Mouse (Mus musculus) lung, postnatal 36 days (tissue): ENCODE measurements at regions not wholly inside any gene's neighbourhood (a gene's known extent, or its start where the extent isn't known, plus 50 kb on each side); places are given as distances from the start of the nearest gene placed in this dataset.

Experiments used
- DNase-seq: peaks from one replicate; pipeline ENCODE4 v3.0.0; 2022; ENCODE audit warnings: mixed read lengths

DNA sequence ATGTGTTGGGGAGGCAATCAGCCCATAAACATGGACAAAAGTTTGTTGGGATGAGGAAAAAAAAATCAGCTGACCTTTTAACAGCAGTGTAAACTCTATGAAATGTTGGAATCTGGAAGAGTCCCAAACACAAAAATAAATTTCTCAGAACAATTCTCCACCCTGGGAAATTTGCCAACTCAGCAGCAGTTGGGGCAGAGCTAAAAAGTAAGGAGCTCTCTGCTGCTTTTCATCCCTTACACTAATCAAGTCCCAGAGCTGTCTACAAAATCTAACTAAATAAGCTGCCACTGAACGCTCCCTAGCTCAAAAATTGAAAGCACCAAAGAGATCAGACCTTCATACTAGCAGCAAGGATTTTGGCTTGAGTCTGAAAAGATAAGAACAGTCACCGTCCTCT is 176.6 kb upstream of the Egflam start:
- peak; percentile 16 for DNase-seq

DNA sequence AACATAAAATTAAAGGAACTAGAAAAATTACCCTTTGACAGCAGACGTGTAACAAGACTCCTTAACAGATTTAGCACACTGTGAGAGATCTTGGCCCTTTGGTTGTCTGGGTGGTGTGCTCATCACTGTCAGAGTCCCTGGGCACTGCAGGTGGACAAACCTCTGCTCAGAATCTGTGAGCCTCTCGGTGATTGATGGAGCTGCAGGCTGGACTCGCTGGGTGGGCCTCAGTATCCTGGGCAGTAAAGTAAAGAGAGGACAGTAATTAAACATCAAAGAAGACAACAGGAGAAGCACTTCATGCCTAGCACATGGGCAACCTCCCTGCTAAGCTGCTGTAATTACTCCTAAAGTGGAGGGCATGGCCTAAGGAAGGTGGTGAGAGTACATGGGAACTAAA is 180.2 kb upstream of the Egflam start:
- no peak for DNase-seq

DNA sequence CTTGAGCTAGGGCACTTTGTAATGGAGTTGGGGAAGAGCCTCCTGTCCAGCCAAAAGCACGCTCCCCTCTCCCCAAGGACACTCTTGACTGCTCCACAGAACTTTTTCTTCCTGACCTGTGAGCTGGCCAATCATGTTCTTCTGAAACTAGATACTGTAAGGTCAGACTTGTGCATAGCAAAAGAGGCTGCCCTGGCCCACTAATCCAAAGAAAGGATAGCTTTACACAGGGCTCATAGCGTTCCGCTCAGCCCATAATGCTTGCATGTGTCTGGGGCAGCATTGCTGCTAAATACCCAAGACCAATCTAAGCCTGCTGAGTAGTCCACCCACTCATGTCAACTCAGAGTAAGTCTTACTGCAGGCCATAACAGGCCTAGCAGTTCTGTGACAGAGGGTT is 189.0 kb upstream of the Egflam start:
- DNase-seq: no peak

DNA sequence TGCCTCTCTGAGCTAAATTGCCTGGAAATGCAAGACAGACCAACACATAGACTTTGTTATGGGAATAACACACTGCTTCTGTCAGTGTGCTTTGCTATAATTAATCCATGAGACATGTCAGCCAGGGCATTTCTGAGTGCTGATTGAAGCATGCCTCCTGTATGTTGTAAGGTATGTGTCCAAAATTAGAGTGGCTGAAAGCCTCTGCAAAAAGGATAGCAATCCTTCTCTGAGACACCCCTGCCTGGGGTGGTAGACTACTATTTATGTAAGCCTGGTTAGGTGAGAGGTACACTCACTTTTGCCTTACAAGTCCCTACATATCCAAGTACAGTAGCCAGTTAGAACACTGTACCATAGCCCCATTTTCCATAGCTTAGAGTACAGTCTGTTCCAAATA is 193.3 kb upstream of the Egflam start:
- no peak for DNase-seq

DNA sequence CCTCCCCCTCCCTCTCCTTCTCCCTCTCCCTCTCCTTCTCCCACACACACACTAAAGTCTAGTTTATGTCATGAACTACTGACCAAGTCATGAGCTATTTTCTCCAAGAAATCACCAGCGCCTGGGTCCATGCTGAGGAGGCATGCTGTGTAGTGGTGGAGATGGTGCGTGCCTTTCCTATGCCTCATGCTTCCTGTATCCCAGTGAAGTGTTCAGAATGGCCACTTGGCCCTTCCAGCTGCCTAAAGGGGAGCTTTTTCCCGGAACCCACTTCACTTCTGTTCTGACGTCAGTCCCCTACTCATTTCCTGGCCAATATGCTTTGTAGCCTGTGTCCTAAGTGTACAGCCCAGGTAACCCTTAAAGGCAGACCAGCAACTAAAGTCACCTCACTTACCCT is 199.1 kb upstream of the Egflam start:
- peak; percentile 68 for DNase-seq

DNA sequence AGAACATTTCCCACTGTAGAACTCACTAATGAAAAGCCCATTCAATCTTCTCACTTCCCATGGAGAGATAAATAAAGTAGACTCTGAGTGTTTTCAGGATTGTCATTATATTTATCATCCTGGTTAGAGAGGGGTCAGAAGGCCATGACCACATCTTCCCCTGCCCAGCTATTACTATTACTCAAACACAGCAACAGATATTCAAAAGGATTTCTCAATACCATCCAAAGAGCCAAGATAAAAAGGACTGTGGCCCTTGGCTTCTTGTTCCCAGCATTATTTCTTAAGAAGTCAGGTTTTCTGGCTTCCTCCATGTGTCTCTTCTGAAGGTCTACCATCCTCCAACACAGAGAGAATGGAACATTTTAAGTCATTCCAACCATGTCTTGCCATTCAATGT is 199.6 kb upstream of the Egflam start:
- DNase-seq: no peak

DNA sequence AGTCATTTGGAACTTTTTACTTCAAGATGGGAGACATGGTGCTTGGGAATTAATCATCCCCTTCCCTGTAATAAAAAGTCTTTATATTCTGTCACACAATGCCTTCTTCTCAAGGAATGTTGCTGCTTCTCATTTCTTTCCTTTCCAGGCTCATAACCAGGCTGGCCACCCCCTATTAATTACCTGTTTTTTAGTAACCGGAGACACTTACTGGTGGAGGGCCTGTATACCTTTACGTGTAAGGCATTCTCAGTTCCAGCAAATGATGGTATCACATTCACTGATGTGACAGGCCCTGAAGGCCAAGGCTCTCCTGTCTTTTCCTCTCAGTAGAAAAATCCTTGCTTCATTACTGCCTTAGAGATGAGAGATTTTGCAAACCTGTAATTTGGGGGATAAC is 203.3 kb upstream of the Egflam start:
- DNase-seq: no peak

DNA sequence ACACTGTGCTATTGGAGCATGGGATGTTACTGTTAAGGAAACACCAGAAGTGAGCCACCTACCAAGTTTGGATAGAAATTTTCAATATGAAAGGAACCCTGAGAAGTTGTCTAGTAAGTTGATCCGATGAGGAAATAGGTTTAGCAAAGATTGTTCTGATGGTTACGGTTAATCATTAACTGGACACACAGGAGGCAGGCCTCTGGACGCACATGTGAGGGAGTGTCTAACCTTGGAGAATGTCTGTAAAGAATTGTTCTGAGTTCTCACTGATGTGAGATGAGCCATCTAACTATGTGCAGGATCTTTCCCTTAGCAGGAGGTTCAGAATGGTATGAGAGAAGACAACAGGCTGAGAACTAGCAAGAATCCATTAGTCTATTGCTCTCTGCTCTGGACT is 205.8 kb upstream of the Gdnf start:
- DNase-seq: no peak

DNA sequence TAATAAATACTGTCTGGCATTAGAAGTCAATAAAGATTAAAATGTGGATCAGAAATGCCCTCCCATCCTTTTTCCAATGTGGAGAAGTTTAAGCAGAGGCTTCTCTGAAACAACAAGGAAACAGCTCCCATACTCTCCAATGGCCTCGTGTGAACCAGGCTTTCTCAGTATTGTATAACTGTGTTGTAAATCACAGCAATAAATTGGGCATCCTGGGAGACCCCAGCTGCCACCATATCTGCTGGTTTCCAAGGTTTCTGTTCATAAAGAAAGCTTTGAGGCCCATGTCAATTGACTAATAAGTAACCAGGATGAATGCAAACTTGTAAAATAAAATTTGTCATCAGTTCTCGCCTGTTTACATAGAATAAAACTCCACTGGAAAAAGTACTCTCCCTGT is 192.7 kb upstream of the Gdnf start:
- no peak for DNase-seq

DNA sequence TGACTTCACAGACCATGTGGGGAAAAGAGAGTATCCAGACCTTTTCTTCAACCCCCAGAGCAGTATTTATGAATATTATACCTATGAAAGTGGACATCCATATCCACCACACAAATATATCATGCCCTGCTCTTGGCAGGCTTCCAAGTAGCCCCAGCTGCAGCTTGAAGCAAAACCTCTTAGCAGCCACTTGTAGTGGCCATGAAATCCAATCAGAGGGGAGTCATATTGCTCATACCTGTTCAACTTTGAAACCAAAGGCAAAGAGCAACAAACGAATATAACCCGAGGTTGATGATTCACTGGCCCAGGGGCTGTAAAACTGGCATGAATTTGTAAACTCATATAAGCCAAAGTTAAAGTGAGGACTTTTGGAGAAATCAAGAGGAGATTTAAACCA is 187.6 kb upstream of the Gdnf start:
- DNase-seq: no peak

DNA sequence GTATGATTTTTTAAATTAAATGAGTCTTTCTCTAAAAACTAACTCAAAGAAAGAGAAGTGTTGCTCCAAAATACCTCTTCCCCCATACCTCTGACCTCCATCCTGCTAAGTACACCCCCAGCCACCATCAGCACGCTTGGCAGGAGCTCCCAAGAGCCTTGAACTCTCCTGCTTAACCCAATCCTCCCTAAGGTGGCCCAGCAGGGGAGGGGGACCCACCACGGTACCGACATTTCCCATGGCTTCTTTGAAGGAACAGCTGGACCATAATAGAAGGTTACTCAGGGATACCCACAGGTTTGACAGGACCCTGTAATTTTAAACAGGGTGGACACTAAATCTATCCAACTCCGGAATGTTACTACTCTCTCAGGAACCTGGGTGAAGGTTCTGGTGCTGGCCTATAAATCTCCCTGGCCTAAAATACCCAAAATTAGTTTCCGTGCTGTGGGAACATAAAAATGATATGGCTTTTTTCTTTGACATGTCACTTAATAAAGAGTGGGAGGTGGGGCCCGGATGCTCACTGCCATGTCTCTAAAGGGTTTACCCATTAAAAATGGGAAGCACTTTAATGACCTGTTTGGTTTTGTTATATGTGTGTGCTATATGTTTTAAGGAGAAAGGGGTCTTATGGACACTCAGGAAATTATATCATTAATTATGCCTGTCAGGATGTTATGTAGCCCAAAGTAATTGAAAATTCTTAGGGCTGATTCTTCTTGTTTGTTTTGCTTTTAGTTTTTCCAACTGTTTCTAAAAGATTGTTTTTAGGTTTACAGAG is 185.8 kb upstream of the Gdnf start:
- no peak for DNase-seq

DNA sequence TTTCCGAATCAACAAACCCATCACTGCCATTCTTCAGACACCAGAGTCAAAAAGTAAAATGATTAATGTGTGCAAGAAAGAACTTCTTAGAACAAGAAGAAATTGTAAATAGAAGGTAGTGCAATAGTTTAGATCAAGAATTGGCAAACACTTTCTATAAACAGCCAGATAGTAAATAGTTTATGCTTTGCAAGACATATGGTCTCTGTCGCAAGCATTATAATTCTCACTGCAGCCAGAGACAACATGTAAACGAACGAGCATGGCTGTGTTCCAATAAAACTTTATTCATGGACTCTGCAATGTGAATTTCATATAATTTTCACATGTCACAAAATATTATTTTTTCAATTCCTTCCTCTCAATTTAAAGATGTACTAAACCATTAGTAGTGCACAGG is 180.8 kb upstream of the Gdnf start:
- DNase-seq: no peak

DNA sequence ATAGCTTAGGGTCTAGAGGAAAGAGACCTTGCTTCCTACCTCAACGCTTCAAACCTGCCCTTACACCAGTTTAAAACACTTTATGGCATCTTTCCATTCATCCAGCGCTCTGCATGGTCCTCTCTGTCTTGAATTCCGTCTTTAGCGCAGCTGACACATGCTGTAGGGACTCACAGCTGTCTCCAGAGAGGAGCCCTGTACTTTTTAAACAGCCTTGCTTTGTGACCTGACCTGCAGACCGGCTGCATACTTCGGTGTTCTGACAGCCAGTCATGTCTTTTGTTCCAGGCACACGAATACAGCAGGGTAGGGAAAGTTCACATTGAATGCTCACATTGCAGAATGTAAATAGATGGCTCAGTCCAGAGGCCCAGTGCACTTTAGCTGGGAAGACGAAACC is 175.4 kb upstream of the Gdnf start:
- DNase-seq: no peak

DNA sequence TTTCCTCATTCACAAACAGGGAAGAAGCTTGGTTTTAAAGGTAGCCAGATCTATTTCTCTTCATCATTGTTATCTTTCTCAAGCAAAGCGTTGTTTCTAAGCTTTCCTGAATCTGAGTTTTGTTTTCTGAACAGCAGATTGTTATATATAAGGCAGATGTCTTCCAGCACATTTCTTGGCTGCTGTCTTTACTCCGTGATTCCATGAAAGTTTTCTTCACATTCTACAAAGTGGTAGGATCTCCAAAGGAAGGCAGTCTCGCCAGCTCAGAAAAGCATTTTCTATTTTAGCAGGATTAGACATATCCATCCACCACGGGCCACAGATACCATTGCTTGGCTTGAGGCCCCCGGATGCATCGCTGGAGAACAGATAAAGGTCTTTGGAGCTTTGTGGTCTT is 171.2 kb upstream of the Gdnf start:
- DNase-seq: no peak

DNA sequence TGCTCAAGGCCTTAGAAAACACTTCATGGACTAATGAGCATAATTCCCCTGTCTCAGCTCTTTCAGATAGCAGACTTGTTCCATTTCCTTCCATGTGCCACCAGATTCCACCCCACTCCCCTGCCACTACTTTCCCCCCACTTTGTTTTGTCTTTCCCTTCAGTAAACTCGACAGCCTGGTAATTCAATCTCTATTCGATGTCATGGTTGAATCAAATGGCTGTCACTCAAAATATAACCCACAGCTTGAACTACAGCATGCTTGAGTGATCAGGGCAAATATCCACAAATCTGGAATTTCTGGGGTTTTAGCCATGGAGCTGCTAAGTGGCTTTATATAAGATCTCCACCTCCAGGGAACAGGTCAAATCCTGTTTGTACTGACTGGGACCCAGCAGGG is 168.6 kb upstream of the Gdnf start:
- DNase-seq: no peak

DNA sequence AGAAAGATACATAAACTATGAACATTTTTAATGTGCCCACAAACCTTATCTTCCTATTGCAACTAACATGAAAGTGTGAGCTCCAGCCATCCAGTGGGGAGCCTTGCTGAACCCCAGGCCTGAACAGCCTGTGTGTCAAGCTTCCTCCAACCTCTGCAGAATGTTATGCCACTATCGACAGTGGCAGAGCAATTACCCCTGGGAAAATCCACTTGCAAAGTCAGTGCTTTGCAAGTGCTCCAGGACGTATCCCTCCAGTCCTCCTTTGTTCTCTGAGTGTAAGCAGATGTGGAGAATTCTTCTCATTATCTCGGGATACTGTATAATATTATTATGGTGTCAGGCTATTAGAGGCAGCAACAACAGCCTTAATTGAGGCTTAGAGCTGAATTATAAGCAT is 159.9 kb upstream of the Gdnf start:
- no peak for DNase-seq

DNA sequence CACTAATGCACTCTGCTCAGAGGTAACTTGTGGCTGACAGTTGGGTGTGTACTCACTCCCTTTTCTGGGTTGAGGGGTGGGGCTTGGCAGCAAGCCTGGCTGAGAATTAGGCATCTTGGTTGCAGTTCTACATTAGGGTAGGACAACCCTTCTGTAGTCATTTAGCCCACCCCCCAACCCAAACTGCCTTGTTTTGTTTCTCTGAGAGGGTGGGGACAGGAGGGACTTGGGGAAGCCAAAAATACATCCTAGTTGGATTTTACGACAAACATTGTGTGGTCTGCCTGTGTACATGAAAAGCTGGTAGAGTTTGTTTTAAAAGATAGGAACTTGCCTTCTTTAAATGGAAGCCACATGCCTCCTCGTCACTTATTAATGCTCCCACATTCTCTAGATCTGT is 146.8 kb upstream of the Gdnf start:
- DNase-seq: no peak

DNA sequence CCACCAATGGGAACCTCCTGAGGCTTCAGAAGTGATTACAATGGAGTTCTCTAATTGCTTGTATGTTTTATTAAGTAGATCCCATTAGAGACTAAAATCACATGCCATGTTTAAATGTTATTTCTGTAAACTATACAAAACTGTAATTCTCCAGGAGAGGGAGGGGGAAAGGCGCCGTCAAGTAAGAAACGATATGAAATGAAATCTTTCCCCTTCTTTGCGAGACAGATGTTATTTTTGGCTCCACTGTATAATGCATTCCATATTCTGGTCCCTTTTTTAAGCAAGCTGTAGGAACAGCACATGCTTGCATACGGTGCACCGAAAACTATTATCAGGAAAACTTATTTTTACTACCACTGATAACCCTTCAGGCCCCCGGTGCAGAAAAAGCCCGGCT is 141.0 kb upstream of the Gdnf start:
- DNase-seq: no peak

DNA sequence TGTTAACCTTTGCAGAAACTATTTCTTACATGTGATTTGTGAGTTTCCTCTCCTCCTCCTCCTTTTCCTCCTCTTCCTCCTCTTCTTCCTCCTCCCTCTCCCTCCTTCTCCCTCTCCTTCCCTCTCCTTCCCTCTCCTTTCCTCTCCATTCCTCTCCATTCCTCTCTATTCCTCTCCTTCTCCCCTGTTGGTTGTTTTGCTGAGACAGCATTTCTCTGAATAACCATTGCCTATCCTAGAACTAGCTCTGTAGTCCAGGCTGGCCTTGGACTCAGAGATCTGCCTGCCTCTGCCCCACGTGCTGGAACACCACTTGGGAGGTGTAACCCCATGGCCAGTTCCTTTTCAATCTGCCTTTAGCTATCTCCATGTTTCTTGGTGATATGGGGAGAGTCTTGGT is 133.7 kb upstream of the Gdnf start:
- no peak for DNase-seq

DNA sequence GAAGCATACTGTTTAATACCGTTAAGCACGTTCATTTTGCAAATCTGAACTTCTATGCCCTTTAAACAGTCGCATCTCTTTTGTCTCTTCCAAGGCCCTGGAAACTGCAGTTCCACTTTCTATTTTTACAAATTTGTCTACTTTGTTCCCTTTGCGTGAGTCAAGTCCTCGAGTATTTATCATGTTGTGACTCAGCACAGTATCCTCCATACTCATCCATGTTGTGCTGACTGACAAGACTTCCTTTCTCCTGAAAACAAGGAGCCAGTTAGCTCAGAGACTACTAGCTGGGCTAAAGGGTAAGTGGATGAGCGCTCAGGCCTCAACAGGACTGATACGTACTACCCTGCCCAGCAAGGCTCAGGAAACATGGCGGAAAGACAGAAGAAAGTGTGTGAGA is 131.9 kb upstream of the Gdnf start:
- DNase-seq: no peak

DNA sequence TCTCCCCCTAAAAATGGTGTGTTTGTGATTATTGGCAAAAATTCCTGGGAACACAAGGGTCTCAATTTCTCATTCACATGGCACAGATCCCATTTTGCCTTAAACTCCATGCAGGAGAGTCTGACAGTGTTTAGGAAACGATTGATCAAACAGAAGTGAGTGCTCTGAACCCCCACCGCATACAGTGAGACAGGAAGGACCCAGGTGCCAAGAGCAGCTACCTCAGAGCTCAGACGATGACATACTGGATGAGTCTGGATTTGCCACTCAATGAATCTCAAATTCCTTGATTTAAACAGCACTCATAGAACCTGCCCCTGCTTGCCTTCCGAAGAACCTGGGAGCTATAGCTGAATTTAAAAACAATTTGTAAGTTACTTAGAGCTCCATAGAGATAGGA is 129.6 kb upstream of the Gdnf start:
- DNase-seq: no peak

DNA sequence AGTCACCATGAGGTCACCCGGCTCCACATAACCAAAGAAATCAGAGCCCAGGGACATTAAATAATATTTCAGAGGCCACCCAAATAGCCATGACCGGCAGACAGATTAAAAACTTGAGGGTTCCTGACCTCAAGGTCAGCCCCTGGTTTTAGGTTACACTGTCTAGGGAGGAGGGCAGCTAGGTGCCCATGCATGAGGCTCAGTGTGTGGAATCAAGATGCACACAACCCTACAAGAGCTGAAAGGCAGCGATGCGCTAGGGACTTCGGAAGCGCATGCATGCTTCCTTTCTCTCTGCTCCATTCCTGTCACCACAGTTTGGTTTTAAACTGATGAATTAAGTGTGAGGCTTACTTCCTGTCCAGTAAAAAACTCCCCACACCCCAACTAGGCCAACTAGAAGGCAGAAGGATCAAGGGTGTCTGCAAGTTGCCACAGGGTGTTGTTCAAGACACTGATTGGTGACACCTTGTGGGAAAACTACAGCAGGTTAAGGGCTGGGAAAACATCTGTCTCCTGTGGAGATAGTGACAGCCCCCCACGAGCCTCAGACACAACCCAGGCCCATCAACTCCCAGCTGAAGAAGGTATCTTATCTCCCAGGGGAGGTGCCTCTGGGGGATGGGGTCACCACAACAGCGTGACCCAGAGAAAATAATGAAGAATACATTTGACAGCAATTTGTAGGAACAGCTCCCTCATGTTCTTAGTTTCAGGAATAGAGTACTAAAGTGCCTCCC is 127.2 kb upstream of the Gdnf start:
- no peak for DNase-seq

DNA sequence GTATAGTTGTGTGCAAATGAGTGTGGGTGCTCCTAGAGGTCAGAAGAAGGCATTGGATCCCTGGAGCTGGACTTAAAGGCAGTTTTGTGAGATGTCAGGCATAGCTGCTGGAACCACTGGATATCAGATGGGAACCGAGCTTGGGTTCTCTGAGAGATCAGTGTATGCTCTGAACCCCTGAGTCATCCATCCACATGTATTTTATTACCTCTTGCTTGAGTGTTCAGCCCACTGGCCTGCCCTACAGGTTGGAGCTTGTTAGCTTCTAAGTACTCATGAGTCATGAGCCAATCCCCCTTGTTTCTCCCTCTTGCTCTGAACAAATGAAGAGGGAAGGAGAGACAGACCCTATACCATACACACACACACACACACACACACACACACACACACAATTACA is 119.4 kb upstream of the Gdnf start:
- no peak for DNase-seq

DNA sequence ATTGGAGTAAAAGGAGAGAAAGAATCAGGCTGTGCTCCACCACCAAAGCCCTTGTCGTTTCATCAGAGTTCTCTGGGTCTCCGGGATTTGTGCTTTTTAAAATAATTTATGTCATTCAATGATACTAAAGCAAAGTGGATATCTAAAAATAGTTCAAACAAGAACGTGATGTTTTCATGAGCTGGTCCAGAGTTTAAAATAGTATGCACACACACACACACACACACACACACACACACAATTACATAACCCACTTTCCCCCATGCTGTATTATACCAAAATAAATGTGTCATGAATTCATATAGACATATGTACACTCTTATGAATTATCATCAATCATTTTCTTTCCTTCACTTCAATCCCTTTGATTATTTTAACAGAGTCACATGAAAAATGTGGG is 118.5 kb upstream of the Gdnf start:
- no peak for DNase-seq

DNA sequence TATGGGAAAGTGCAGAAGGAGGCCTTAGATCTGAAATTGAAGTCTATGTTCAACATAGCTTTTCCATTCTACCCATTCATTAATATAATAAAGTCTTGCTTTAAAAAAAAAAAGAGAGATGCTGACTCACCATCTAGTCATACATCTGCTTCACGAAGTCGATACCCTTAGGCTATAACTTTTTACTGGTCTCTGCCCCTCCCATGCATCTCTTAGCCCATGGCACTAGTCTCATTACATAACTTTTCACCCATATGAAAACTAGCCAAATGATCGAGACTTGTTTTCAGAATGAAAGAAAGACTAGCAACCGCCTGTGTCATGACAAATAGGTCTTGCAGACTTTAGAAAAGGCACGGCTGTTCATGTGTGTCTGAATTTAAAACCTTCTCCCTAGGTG is 116.6 kb upstream of the Gdnf start:
- no peak for DNase-seq
